Mouse (Mus musculus) stomach, postnatal 0 days (tissue): ENCODE results near the gene Isl1. TPM values are rescaled to one million over a fixed set of nuclear protein-coding genes. Genes with fewer than 3 reads are reported as not detected.

Experiments used
- ATAC-seq: fragments of 200-750 bp; cut with Nextera tagmentation; 2 replicates; pipeline ENCODE4 v1.8.0; 2017; ENCODE audit not compliant: low FRiP score, low TSS enrichment
- DNase-seq: peaks from one replicate; pipeline ENCODE4 v3.0.0-alpha.2; 2016; ENCODE audit warnings: low spot score
- H3K27ac ChIP-seq: fragments of 300-500 bp; sonication (generic); replicated peaks from 2 replicates; pipeline ENCODE4 v1.5.1; 2014; ENCODE audit warnings: mild to moderate bottlenecking, control low read depth
- H3K27me3 ChIP-seq: fragments of 300-500 bp; sonication (generic); 2 replicates; pipeline ENCODE4 v1.6.1; 2014; ENCODE audit warnings: low read length; ENCODE audit not compliant: control insufficient read depth, insufficient read depth
- H3K36me3 ChIP-seq: fragments of 300-500 bp; sonication (generic); 2 replicates; pipeline ENCODE4 v1.6.1; 2014; ENCODE audit warnings: low read length, mixed read lengths; ENCODE audit not compliant: control insufficient read depth, insufficient read depth
- H3K4me1 ChIP-seq: fragments of 300-500 bp; sonication (generic); replicated peaks from 2 replicates; pipeline ENCODE4 v1.6.1; 2014; ENCODE audit warnings: antibody characterized with exemption; ENCODE audit not compliant: control insufficient read depth, insufficient read depth
- H3K4me2 ChIP-seq: fragments of 300-500 bp; sonication (generic); replicated peaks from 2 replicates; pipeline ENCODE4 v1.6.1; 2014; ENCODE audit warnings: low read depth, mild to moderate bottlenecking, control low read depth, moderate library complexity
- H3K4me3 ChIP-seq: fragments of 300-500 bp; sonication (generic); 2 replicates; pipeline ENCODE4 v1.5.1; 2014; ENCODE audit warnings: low read depth, low read length, control low read depth
- H3K9ac ChIP-seq: fragments of 300-500 bp; sonication (generic); 2 replicates; pipeline ENCODE4 v1.6.1; 2014; ENCODE audit warnings: mild to moderate bottlenecking, low read length, control low read depth, mixed read lengths
- H3K9me3 ChIP-seq: fragments of 300-500 bp; sonication (generic); 2 replicates; pipeline ENCODE4 v1.6.1; 2016; ENCODE audit warnings: low read length; ENCODE audit not compliant: control insufficient read depth
- CTCF ChIP-seq: IDR thresholded peaks from 2 replicates; pipeline ENCODE4 v1.5.1; 2016; ENCODE audit warnings: antibody characterized with exemption, low read depth, mild to moderate bottlenecking, moderate library complexity
- EP300 ChIP-seq: optimal IDR thresholded peaks from 2 replicates; pipeline ENCODE3; 2016; ENCODE audit warnings: antibody characterized with exemption
- WGBS: fragments of 180-500 bp; shearing (Covaris S2); extraction: QIAGEN DNeasy Blood & Tissue Kit; methylation state at CpG from one replicate; pipeline ENCODE4 v1.1.7; 2014; 5-methylcytosine and 5-hydroxymethylcytosine counted together
- polyA plus RNA-seq: library from polyadenylated mRNA; unstranded; fragments of >200 nt; fragmentation: Nextera tagmentation; extraction: Ambion mirVana; gene quantifications from 2 replicates; pipeline ENCODE4 v1.2.1, GENCODE M21; 2015

The Isl1 gene
- 18.0 and 19.0 TPM in 2 replicates for polyA plus RNA-seq

- Histone ChIP-seq H3K9ac (peak within 1 kb of the TSS; percentile 89), H3K4me2 (peak within 1 kb of the TSS; percentile 82), H3K4me3 (peak within 1 kb of the TSS; percentile 79), H3K27ac (peak within 1 kb of the TSS; percentile 86), H3K36me3 (no peaks in the 10 kb centered on the region), H3K27me3 (peaks cover 4% of the 10 kb centered on the region; the same call in 1 of the 2 replicates), H3K4me1 (0 out of 2 replicates have a peak, but pooled peaks cover 2% of the 10 kb centered on the region), H3K9me3 (no peaks in the 10 kb centered on the region)
- TF ChIP-seq CTCF (no peak), EP300 (no peak)
- WGBS, result under 1% methylated on average over 81 of the region's 82 CpGs
- DNase-seq, result peak; percentile 92
- ATAC-seq, result peak; percentile 97
Measured at GRCm38 (mm10) chr13:116309584-116310462, at the start of gene Isl1. TSS of gene Isl1 (minus strand) at chr13:116309689.

DNA sequence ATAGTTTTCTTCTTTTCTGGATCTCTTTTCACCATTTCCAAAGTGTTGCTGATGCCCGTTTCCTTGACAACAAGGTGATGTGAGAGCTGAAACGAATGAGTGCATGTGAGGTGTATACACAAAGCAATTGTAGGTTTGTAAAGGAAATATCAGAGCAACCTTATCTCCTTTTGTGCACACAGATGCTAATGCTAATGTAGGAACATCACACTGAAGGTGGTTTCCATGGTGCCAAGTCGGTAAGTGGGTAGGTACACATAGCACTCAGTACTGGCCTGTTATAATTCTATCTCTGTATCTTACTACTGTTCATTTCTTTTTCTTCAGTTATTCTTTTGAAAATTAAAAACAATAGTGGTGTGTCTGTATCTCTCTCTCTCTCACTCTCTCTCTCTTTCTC is 26.3 kb upstream of the Isl1 start:
- no peak for ATAC-seq
- H3K4me2 ChIP-seq, result no peak overlapping the region
- no peaks in the 10 kb centered on the region for H3K4me1 ChIP-seq
- 55% methylated on average over 3 of the region's 3 CpGs for WGBS
- no peak overlapping the region for H3K4me3 ChIP-seq
- TF ChIP-seq CTCF, result no peak
- TF ChIP-seq EP300, result no peak
- no peaks in the 10 kb centered on the region for H3K36me3 ChIP-seq
- H3K27ac ChIP-seq, result no peak overlapping the region
- no peaks in the 10 kb centered on the region for H3K27me3 ChIP-seq
- H3K9ac ChIP-seq, result no peak overlapping the region
- no peak for DNase-seq
- no peaks in the 10 kb centered on the region for H3K9me3 ChIP-seq

- Histone ChIP-seq H3K4me3 (peak overlapping the region; percentile 31), H3K4me1 (no peaks in the 10 kb centered on the region), H3K9me3 (no peaks in the 10 kb centered on the region), H3K27me3 (peaks cover 4% of the 10 kb centered on the region; the same call in 1 of the 2 replicates), H3K4me2 (peak overlapping the region; percentile 42), H3K9ac (peak overlapping the region; percentile 53), H3K36me3 (no peaks in the 10 kb centered on the region), H3K27ac (peak overlapping the region; percentile 30; the same call in 1 of the 2 replicates)
- DNase-seq (no peak), ATAC-seq (no peak)
- TF ChIP-seq CTCF (no peak), EP300 (no peak)
- WGBS, result 17% methylated on average over 28 of the region's 28 CpGs
Measured at GRCm38 (mm10) chr13:116313636-116314530, 4.4 kb upstream of the Isl1 start.

DNA sequence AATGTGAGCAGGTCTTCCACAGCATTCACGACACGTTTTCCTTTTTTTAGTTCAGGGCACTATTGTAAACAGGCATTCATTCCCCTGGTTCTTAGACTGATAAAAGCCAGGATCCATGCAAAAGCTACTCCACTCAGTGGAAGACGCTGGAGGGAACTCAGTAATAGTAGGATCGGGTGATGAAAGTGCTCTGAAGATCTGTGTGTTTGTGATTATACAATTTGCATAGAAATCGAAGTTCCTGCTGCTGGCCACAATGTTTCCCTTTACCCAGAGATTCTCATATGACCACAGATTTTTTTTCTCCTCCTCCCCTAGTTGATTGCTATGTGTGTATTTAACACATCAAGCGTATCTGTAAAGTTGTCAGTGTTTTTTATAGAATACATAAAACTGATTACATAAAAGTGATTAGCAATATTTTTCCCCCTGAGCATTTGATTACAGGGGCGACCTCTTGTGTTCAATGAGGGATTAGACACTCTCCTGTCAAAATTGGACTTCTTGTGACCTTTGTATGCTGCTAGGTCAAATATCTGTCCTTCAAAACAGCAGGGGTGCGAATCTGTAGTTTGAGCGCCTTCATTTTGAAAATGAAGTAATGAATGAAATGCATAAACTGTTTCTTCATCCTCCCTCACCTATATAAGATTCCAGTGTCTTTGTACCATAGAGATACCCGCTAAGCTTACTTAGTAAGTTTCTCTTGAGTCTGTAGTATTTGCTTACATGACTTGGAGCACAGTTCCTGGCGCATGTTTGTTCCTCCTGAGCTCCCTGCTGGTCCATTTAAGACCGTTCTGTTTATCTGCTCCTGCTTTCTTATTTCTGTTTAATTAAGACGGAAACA is 2.6 kb upstream of the Isl1 start:
- WGBS, result 29% methylated on average over 13 of the region's 13 CpGs
- H3K4me1 ChIP-seq, result no peaks in the 10 kb centered on the region
- no peak for ATAC-seq
- H3K27me3 ChIP-seq, result peaks cover 4% of the 10 kb centered on the region; the same call in 1 of the 2 replicates
- DNase-seq, result no peak
- H3K9ac ChIP-seq, result no peak overlapping the region
- peak overlapping the region; percentile 79 for H3K4me3 ChIP-seq
- H3K36me3 ChIP-seq, result no peaks in the 10 kb centered on the region
- peak overlapping the region; percentile 82 for H3K4me2 ChIP-seq
- H3K27ac ChIP-seq, result peak overlapping the region; percentile 56; the same call in 1 of the 2 replicates
- TF ChIP-seq CTCF, result peak; percentile 65
- TF ChIP-seq EP300, result no peak
- no peaks in the 10 kb centered on the region for H3K9me3 ChIP-seq

- H3K4me1 ChIP-seq, result no peaks in the 10 kb centered on the region
- H3K9ac ChIP-seq, result peak overlapping the region; percentile 89
- ATAC-seq, result no peak
Measured at GRCm38 (mm10) chr13:116311011-116311410, 1.5 kb upstream of the Isl1 start.

More at GRCm38 (mm10) chr13:116311011-116311410, 1.5 kb upstream of the Isl1 start:
- Histone ChIP-seq H3K9me3 (no peaks in the 10 kb centered on the region), H3K4me2 (peak overlapping the region; percentile 82), H3K27me3 (peaks cover 4% of the 10 kb centered on the region; the same call in 1 of the 2 replicates), H3K4me3 (peak overlapping the region; percentile 79), H3K27ac (peak overlapping the region; percentile 56), H3K36me3 (no peaks in the 10 kb centered on the region)
- DNase-seq, result no peak
- WGBS, result 46% methylated on average over 4 of the region's 4 CpGs
- TF ChIP-seq CTCF, result no peak
- TF ChIP-seq EP300, result no peak
